Mouse (Mus musculus) midbrain, embryonic 14.5 days (tissue): ENCODE data around the gene Slc37a2. TPM values are rescaled to one million over a fixed set of nuclear protein-coding genes. Genes with fewer than 3 reads are reported as not detected.
A peak's percentile ranks its signal among the peaks of the same experiment; 100 is the strongest.

Experiments used
- ATAC-seq: fragments of 200-750 bp; cut with Nextera tagmentation; 2 replicates; pipeline ENCODE4 v1.8.0; 2017; ENCODE audit warnings: moderate number of reproducible peaks, moderate library complexity; ENCODE audit not compliant: low FRiP score, low TSS enrichment
- DNase-seq: peaks from one replicate; pipeline ENCODE4 v3.0.0-alpha.2; 2015
- H3K27ac ChIP-seq: fragments of 300-500 bp; sonication (generic); replicated peaks from 2 replicates; pipeline ENCODE4 v1.5.1; 2014; ENCODE audit warnings: mild to moderate bottlenecking, low read depth, low read length, moderate library complexity
- H3K27me3 ChIP-seq: fragments of 300-500 bp; sonication (generic); 2 replicates; pipeline ENCODE4 v1.6.1; 2014; ENCODE audit warnings: low read length, control low read depth, mixed read lengths; ENCODE audit not compliant: control insufficient read depth, insufficient read depth
- H3K36me3 ChIP-seq: fragments of 300-500 bp; sonication (generic); 2 replicates; pipeline ENCODE4 v1.6.1; 2014; ENCODE audit warnings: low read length, control low read depth; ENCODE audit not compliant: control insufficient read depth, insufficient read depth
- H3K4me1 ChIP-seq: fragments of 300-500 bp; sonication (generic); 2 replicates; pipeline ENCODE4 v1.6.1; 2014; ENCODE audit warnings: mild to moderate bottlenecking, antibody characterized with exemption, low read length, control low read depth; ENCODE audit not compliant: control insufficient read depth, insufficient read depth
- H3K4me2 ChIP-seq: fragments of 300-500 bp; sonication (generic); 2 replicates; pipeline ENCODE4 v1.6.1; 2014; ENCODE audit warnings: mild to moderate bottlenecking, low read length, moderate library complexity
- H3K4me3 ChIP-seq: fragments of 300-500 bp; sonication (generic); replicated peaks from 2 replicates; pipeline ENCODE4 v1.5.1; 2014; ENCODE audit warnings: low read depth, low read length
- H3K9ac ChIP-seq: fragments of 300-500 bp; sonication (generic); replicated peaks from 2 replicates; pipeline ENCODE4 v1.6.1; 2014; ENCODE audit warnings: mild to moderate bottlenecking, low read length, moderate library complexity
- H3K9me3 ChIP-seq: fragments of 300-500 bp; sonication (generic); 2 replicates; pipeline ENCODE4 v1.6.1; 2016; ENCODE audit warnings: low read length, control low read depth, mixed read lengths; ENCODE audit not compliant: control insufficient read depth
- WGBS: fragments of 180-500 bp; shearing (Covaris S2); extraction: QIAGEN DNeasy Blood & Tissue Kit; methylation state at CpG from one replicate; pipeline ENCODE4 v1.1.7; 2014; 5-methylcytosine and 5-hydroxymethylcytosine counted together
- polyA plus RNA-seq: library from polyadenylated mRNA; unstranded; fragments of >200 nt; fragmentation: Nextera tagmentation; extraction: Ambion mirVana; gene quantifications from 2 replicates; pipeline ENCODE4 v1.2.1, GENCODE M21; 2014

Slc37a2 gene
- polyA plus RNA-seq, 1 experiment from 2014 or later: 1.7 TPM

GRCm38 (mm10) chr9:37249976-37250375 lies 5.6 kb downstream of the Slc37a2 start:
- ATAC-seq (no peak), DNase-seq (no peak)
- Histone ChIP-seq H3K4me1 (no peaks in the 10 kb centered on the region), H3K27ac (no peak overlapping the region), H3K9me3 (no peaks in the 10 kb centered on the region), H3K36me3 (no peaks in the 10 kb centered on the region), H3K4me2 (no peak overlapping the region), H3K27me3 (peaks cover 4% of the 10 kb centered on the region; the same call in 1 of the 2 replicates), H3K4me3 (no peak overlapping the region), H3K9ac (no peak overlapping the region)
- 93% methylated on average over 3 of the region's 3 CpGs for WGBS

GRCm38 (mm10) chr9:37248381-37248906 lies 7.1 kb downstream of the Slc37a2 start:
- no peak; the same call in 1 of the 2 replicates for ATAC-seq
- H3K27ac ChIP-seq: no peak overlapping the region
- WGBS: 72% methylated on average over 3 of the region's 3 CpGs
- H3K4me1 ChIP-seq: no peaks in the 10 kb centered on the region
- no peaks in the 10 kb centered on the region for H3K9me3 ChIP-seq
- no peaks in the 10 kb centered on the region for H3K27me3 ChIP-seq
- H3K9ac ChIP-seq: no peak overlapping the region
- no peak overlapping the region for H3K4me3 ChIP-seq
- H3K4me2 ChIP-seq: no peak overlapping the region
- peak; percentile 24 for DNase-seq
- no peaks in the 10 kb centered on the region for H3K36me3 ChIP-seq

GRCm38 (mm10) chr9:37247429-37247828 lies 8.1 kb downstream of the Slc37a2 start:
- DNase-seq: no peak
- no peak overlapping the region for H3K4me3 ChIP-seq
- H3K9ac ChIP-seq: no peak overlapping the region
- no peaks in the 10 kb centered on the region for H3K9me3 ChIP-seq
- no peaks in the 10 kb centered on the region for H3K36me3 ChIP-seq
- no peaks in the 10 kb centered on the region for H3K27me3 ChIP-seq
- no peaks in the 10 kb centered on the region for H3K4me1 ChIP-seq
- no peak overlapping the region for H3K4me2 ChIP-seq
- no peak overlapping the region for H3K27ac ChIP-seq
- ATAC-seq: no peak

- H3K4me2 ChIP-seq: no peak overlapping the region
- no peaks in the 10 kb centered on the region for H3K9me3 ChIP-seq
- DNase-seq (no peak), ATAC-seq (no peak)
- H3K36me3 ChIP-seq: no peaks in the 10 kb centered on the region
- H3K4me3 ChIP-seq: no peak overlapping the region
- H3K4me1 ChIP-seq: no peaks in the 10 kb centered on the region
- no peaks in the 10 kb centered on the region for H3K27me3 ChIP-seq
- H3K27ac ChIP-seq: no peak overlapping the region
- no peak overlapping the region for H3K9ac ChIP-seq
- WGBS: 92% methylated on average over 1 of the region's 1 CpGs
These were observed 9.7 kb downstream of the Slc37a2 start for GRCm38 (mm10) chr9:37245810-37246209.

- H3K9ac ChIP-seq: no peak overlapping the region
- WGBS: 80% methylated on average over 2 of the region's 2 CpGs
- H3K4me3 ChIP-seq: no peak overlapping the region
- H3K4me2 ChIP-seq: no peak overlapping the region
- H3K4me1 ChIP-seq: no peaks in the 10 kb centered on the region
- ATAC-seq (no peak), DNase-seq (no peak)
- no peaks in the 10 kb centered on the region for H3K9me3 ChIP-seq
- no peaks in the 10 kb centered on the region for H3K27me3 ChIP-seq
- H3K36me3 ChIP-seq: no peaks in the 10 kb centered on the region
- no peak overlapping the region for H3K27ac ChIP-seq
These were observed 10.1 kb downstream of the Slc37a2 start for GRCm38 (mm10) chr9:37245404-37245803.

- WGBS: 86% methylated on average over 1 of the region's 1 CpGs
- H3K4me3 ChIP-seq: no peak overlapping the region
- no peak for ATAC-seq
These were observed 10.9 kb downstream of the Slc37a2 start for GRCm38 (mm10) chr9:37244600-37244999.

GRCm38 (mm10) chr9:37242764-37243163 lies 12.8 kb downstream of the Slc37a2 start:
- Histone ChIP-seq H3K4me2 (no peak overlapping the region), H3K36me3 (no peaks in the 10 kb centered on the region), H3K27ac (no peak overlapping the region), H3K9me3 (no peaks in the 10 kb centered on the region), H3K9ac (no peak overlapping the region), H3K27me3 (no peaks in the 10 kb centered on the region), H3K4me1 (no peaks in the 10 kb centered on the region), H3K4me3 (no peak overlapping the region)
- 91% methylated on average over 3 of the region's 3 CpGs for WGBS
- DNase-seq (no peak), ATAC-seq (no peak)

More at GRCm38 (mm10) chr9:37244600-37244999, 10.9 kb downstream of the Slc37a2 start:
- Histone ChIP-seq H3K9me3 (no peaks in the 10 kb centered on the region), H3K27me3 (no peaks in the 10 kb centered on the region), H3K36me3 (no peaks in the 10 kb centered on the region), H3K4me2 (no peak overlapping the region), H3K4me1 (no peaks in the 10 kb centered on the region), H3K27ac (no peak overlapping the region), H3K9ac (no peak overlapping the region)
- no peak for DNase-seq

- no peaks in the 10 kb centered on the region for H3K27me3 ChIP-seq
- no peak overlapping the region for H3K27ac ChIP-seq
- H3K9ac ChIP-seq: no peak overlapping the region
- H3K36me3 ChIP-seq: no peaks in the 10 kb centered on the region
- no peaks in the 10 kb centered on the region for H3K9me3 ChIP-seq
- no peak overlapping the region for H3K4me3 ChIP-seq
- H3K4me1 ChIP-seq: no peaks in the 10 kb centered on the region
- no peak for DNase-seq
- H3K4me2 ChIP-seq: no peak overlapping the region
- 71% methylated on average over 4 of the region's 4 CpGs for WGBS
- no peak for ATAC-seq
These were observed 19.4 kb downstream of the Slc37a2 start for GRCm38 (mm10) chr9:37235951-37236737.
